Mouse (Mus musculus) skeletal muscle tissue, postnatal 0 days (tissue): ENCODE measurements around the gene Tvp23a. TPM values are rescaled to one million over a fixed set of nuclear protein-coding genes. Genes with fewer than 3 reads are reported as not detected.

Experiments used
- polyA plus RNA-seq: library from polyadenylated mRNA; unstranded; fragments of >200 nt; fragmentation: Nextera tagmentation; extraction: Ambion mirVana; gene quantifications from 2 replicates; pipeline ENCODE4 v1.2.1, GENCODE M21; 2015

Tvp23a gene
- polyA plus RNA-seq = 1.9 and 2.7 TPM in 2 replicates

DNA sequence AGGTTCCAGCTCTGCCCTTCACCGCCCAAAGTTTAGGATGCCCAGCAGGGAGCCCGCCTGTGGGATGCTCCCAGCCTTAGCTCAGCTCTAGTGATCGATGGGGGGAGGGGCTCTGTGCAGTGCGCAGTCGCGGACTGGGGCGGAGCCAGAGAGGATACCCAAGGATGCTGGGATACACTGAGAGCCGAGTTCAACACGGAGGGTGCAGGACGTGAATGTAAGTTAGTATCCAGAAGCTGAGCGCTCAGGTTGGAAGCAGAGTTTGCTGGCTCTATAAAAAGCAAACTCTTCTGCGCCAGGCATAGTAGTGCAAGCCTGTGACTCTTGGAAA lies at the start of gene Tvp23a:
Tvp23a (minus strand) TSS at position 99 of the 331 bp plus-strand sequence.

DNA sequence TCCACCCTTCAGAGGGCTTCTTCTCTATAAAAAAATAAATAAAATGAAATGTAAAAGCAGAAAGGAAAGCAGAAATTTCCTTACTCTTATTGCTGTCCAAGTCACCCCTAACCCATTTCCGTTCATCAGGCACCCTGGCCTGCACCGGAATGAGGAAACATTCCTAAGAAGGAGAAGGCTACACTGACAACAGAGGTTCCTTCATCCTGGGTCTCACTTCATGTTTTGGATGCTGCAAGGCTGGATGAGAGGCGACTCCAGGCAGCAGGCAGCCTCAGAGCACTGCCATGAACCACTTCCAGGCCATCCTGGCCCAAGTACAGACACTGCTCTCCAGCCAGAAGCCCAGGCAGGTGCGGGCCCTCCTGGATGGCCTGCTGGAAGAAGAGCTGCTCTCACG lies 32.7 kb upstream of the Tvp23a start, which contains the start of gene Ciita:
Ciita (plus strand) TSS at position 203 of the 400 bp plus-strand sequence.

DNA sequence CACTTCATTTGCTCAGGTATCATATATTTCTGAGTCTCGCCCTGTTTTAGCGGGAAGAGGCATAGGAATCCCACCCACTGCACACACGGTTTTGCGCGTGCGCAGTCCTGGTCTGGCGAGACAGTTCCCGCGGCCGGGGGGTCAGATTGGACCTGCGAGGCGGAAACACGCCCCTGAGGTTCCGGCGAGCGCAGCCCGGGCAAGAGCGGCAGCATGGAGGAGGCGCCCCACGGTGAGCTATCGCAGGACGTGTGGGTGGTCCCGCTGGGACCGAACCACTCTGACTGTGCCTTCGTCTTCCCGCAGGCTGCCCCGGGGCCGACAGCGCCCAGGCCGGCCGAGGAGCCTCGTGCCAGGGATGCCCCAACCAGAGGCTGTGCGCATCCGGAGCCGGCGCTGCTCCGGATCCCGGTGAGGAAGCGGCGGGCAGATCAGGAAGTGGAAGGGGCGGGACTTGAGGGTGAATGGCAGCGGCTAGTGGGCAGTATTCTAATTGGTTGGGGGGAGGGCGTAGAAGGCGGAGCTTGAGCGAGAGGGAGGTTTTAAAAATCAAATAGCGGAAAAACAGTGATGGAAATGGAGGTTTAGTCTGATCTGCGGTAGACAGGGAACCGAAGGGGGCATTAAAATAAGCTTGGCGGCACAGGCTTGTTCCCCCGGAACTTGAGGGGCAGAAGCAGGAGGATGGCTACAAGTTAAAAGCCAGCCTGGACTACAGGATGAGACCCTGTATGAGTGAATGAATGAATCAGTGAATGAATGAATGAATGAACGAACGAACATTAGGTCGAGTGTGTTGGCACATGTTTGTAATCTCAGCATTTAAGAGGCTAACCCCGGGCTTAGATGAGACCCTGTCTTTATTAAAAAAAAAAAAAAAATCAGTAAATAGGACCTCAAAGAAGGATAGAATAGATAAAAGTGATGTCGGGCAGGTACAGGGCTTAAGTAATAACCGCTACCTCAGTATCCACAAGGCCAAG lies 35.1 kb downstream of the Tvp23a start, which contains the start of gene Nubp1:
Nubp1 (plus strand) TSS at position 185 of the 983 bp plus-strand sequence.

DNA sequence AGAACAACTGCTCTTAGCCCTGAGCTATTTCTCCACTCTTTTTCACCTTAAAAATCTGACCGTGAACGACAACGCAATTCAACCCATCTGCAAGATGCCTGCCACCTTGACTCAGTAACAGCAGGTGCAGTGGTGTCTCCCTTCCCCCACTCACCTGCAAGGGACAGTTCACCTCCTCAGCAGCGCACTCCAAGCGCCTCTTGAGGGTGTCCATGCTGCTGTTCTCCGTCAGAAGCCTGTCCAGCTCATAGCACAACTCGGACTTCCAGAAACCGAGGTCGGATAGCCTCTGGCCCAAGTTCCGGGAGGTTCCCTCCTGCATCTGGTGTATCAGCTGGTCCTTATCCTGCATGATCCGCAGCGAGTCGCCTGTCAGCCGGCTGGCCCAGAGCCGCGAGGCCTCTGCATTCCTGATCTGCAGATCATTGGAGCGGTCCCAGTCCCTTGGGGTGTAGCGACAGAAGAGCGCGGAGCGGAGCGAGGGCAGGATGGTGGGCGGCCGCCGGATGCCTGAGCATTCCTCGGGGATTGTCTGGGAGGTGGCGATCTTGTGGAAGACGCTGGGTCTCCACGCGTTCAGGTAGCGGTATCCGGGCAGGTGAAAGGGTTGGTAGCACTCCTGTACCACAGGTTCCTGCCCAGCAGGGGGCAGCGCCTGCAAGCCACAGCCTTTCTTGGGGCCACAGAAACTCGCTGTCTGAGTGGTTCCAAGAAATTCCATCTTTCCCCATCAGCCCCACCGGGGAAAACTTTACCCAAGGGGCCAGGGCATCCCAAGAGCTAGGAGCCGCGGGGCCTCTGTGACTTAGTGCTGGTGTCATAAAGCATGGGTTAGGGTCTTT lies 52.2 kb downstream of the Tvp23a start, which contains the start of gene Tekt5:
Tekt5 (minus strand) TSS at position 792 of the 842 bp plus-strand sequence.

Other genes starting within 250 kb of the Tvp23a start
- gene Emp2, start 133.4 kb downstream of the Tvp23a start, polyA plus RNA-seq = 24.9 and 25.3 TPM in 2 replicates
- 7.6 TPM in 2 replicates for gene Tekt5, start 51.9 kb downstream of the Tvp23a start, polyA plus RNA-seq
- gene Nubp1, start 35.4 kb downstream of the Tvp23a start, polyA plus RNA-seq = 17.2 and 17.4 TPM in 2 replicates
- 0.11 and 0.21 TPM in 2 replicates for gene Ciita, start 32.7 kb upstream of the Tvp23a start, polyA plus RNA-seq
- gene Dexi, start 95.7 kb upstream of the Tvp23a start, polyA plus RNA-seq = 24.3 and 26.4 TPM in 2 replicates
- gene Clec16a, start 98.0 kb upstream of the Tvp23a start, polyA plus RNA-seq = 28.0 and 28.1 TPM in 2 replicates